Mouse (Mus musculus) limb, embryonic 14.5 days (tissue): ENCODE data around the gene Smim13. TPM values are rescaled to one million over a fixed set of nuclear protein-coding genes. Genes with fewer than 3 reads are reported as not detected.

Experiments used
- ATAC-seq: fragments of 200-750 bp; cut with Nextera tagmentation; 2 replicates; pipeline ENCODE4 v1.8.0; 2017; ENCODE audit warnings: low read depth, moderate number of reproducible peaks, moderate TSS enrichment; ENCODE audit not compliant: low FRiP score
- DNase-seq: peaks from one replicate; pipeline ENCODE4 v3.0.0-alpha.2; 2015; ENCODE audit warnings: low spot score
- H3K27ac ChIP-seq: fragments of 300-500 bp; sonication (generic); replicated peaks from 2 replicates; pipeline ENCODE4 v1.5.1; 2014; ENCODE audit warnings: low read depth, mild to moderate bottlenecking, low read length, moderate library complexity, mixed read lengths
- H3K27me3 ChIP-seq: fragments of 300-500 bp; sonication (generic); 2 replicates; pipeline ENCODE4 v1.6.1; 2014; ENCODE audit warnings: low read length, mixed read lengths; ENCODE audit not compliant: control insufficient read depth, insufficient read depth
- H3K36me3 ChIP-seq: fragments of 300-500 bp; sonication (generic); 2 replicates; pipeline ENCODE4 v1.6.1; 2014; ENCODE audit warnings: mild to moderate bottlenecking, low read length, moderate library complexity, mixed read lengths; ENCODE audit not compliant: control insufficient read depth, insufficient read depth
- H3K4me1 ChIP-seq: fragments of 300-500 bp; sonication (generic); 2 replicates; pipeline ENCODE4 v1.6.1; 2014; ENCODE audit warnings: antibody characterized with exemption, low read length, mixed read lengths; ENCODE audit not compliant: control insufficient read depth, insufficient read depth
- H3K4me2 ChIP-seq: fragments of 300-500 bp; sonication (generic); replicated peaks from 2 replicates; pipeline ENCODE4 v1.6.1; 2014; ENCODE audit warnings: low read depth, mild to moderate bottlenecking, low read length, moderate library complexity; ENCODE audit not compliant: severe bottlenecking
- H3K4me3 ChIP-seq: fragments of 300-500 bp; sonication (generic); replicated peaks from 2 replicates; pipeline ENCODE4 v1.5.1; 2014; ENCODE audit warnings: low read length
- H3K9ac ChIP-seq: fragments of 300-500 bp; sonication (generic); 2 replicates; pipeline ENCODE4 v1.6.1; 2014; ENCODE audit warnings: mild to moderate bottlenecking, low read depth, low read length, moderate library complexity; ENCODE audit not compliant: severe bottlenecking
- H3K9me3 ChIP-seq: fragments of 300-500 bp; sonication (generic); 2 replicates; pipeline ENCODE4 v1.6.1; 2016; ENCODE audit warnings: low read length; ENCODE audit not compliant: control insufficient read depth
- POLR2A ChIP-seq: fragments of 200-500 bp; IDR thresholded peaks from 2 replicates; pipeline ENCODE4 v1.8.0; 2012; ENCODE audit warnings: inconsistent platforms, mild to moderate bottlenecking, moderate library complexity, borderline replicate concordance; ENCODE audit not compliant: insufficient read depth, insufficient read length; ENCODE audit errors: extremely low read depth
- WGBS: fragments of 180-500 bp; shearing (Covaris S2); extraction: QIAGEN DNeasy Blood & Tissue Kit; methylation state at CpG from one replicate; pipeline ENCODE4 v1.1.7; 2014; 5-methylcytosine and 5-hydroxymethylcytosine counted together
- polyA plus RNA-seq, 2 experiments: library from polyadenylated mRNA; depleted of rRNA in 1 of 2; stranded (reverse) in 1 of 2; unstranded in 1 of 2; fragments of >200 nt; fragmentation: Nextera tagmentation in 1 of 2; extraction: Ambion mirVana in 1 of 2; gene quantifications; 2 replicates each; pipeline versions ENCODE4 v1.2.1 to v1.2.3; 2012 to 2014

Gene Smim13
- polyA plus RNA-seq, 2 experiments, result 12.3 to 15.8 TPM

GRCm38 (mm10) chr13:41219056-41219455, 30.6 kb upstream of the Smim13 start:
- 48% methylated on average over 1 of the region's 1 CpGs for WGBS
- Histone ChIP-seq H3K4me3 (no peak overlapping the region), H3K4me2 (peak overlapping the region; percentile 66; the same call in 1 of the 2 replicates), H3K9me3 (peaks cover 11% of the 10 kb centered on the region; the same call in 1 of the 2 replicates), H3K27ac (no peak overlapping the region), H3K9ac (no peak overlapping the region), H3K36me3 (no peaks in the 10 kb centered on the region), H3K4me1 (no peaks in the 10 kb centered on the region), H3K27me3 (no peaks in the 10 kb centered on the region)
- no peak for TF ChIP-seq POLR2A
- ATAC-seq (no peak), DNase-seq (no peak)

DNA sequence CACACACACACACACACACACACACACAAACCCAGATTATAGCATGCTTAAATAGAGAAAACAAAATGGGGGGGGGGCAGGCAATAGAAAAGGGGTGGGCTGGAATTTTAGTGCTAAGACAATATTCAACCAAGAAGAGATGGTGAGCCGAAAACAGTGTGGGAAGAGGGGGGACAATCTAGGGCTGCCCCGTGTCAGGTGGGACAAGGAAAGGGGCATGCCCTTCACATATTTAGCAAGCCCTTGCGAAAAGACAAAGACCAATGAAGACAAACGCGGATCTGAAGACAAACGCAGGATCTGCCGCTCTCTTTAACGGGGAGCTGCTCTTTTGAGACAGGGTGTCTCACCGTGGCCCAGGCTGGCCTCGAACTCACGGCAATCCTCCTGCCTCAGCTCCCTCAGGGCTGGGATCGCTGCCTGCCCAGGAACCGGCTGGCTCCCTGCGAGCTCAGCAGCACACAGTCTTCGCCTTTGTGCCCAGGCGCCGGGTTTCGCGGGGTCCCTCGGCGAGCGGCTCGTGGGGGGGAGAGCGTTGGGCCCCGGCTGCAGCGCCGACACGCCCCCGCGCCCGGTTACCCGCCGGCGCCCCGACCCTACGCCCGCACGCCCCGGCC, 29.8 kb upstream of the Smim13 start:
- no peak for DNase-seq
- Histone ChIP-seq H3K4me1 (no peaks in the 10 kb centered on the region), H3K4me3 (peak overlapping the region; percentile 58), H3K27me3 (no peaks in the 10 kb centered on the region), H3K9me3 (peaks cover 11% of the 10 kb centered on the region; the same call in 1 of the 2 replicates), H3K27ac (no peak overlapping the region), H3K9ac (peak overlapping the region; percentile 60), H3K36me3 (no peaks in the 10 kb centered on the region), H3K4me2 (peak overlapping the region; percentile 66)
- no peak for TF ChIP-seq POLR2A
- no peak for ATAC-seq
- WGBS, result 5% methylated on average over 19 of the region's 39 CpGs

- Histone ChIP-seq H3K9ac (peak within 1 kb of the TSS; percentile 60), H3K27me3 (no peaks in the 10 kb centered on the region), H3K4me2 (peak within 1 kb of the TSS; percentile 66), H3K27ac (no peak within 1 kb of the TSS), H3K36me3 (no peaks in the 10 kb centered on the region), H3K4me1 (no peaks in the 10 kb centered on the region), H3K9me3 (peaks cover 11% of the 10 kb centered on the region; the same call in 1 of the 2 replicates), H3K4me3 (peak within 1 kb of the TSS; percentile 58)
- no peak for TF ChIP-seq POLR2A
- ATAC-seq, result peak; percentile 96
- DNase-seq, result peak; percentile 82
- WGBS, result 2% methylated on average over 39 of the region's 77 CpGs
Measured at GRCm38 (mm10) chr13:41220304-41220834, 29.3 kb upstream of the Smim13 start, which contains the start of gene Elovl2. TSS of gene Elovl2 (minus strand) at chr13:41220405.

- DNase-seq (no peak), ATAC-seq (no peak)
- H3K9ac ChIP-seq, result no peak overlapping the region
- peaks cover under 1% of the 10 kb centered on the region; the same call in 1 of the 2 replicates for H3K9me3 ChIP-seq
- WGBS, result 86% methylated on average over 5 of the region's 5 CpGs
- no peak for TF ChIP-seq POLR2A
- H3K4me2 ChIP-seq, result no peak overlapping the region
- H3K27ac ChIP-seq, result no peak overlapping the region
- no peaks in the 10 kb centered on the region for H3K27me3 ChIP-seq
- H3K36me3 ChIP-seq, result no peaks in the 10 kb centered on the region
- H3K4me1 ChIP-seq, result no peaks in the 10 kb centered on the region
- H3K4me3 ChIP-seq, result no peak overlapping the region
Measured at GRCm38 (mm10) chr13:41226513-41226912, 23.1 kb upstream of the Smim13 start.

GRCm38 (mm10) chr13:41228060-41228459, 21.6 kb upstream of the Smim13 start:
- H3K9ac ChIP-seq, result no peak overlapping the region
- no peaks in the 10 kb centered on the region for H3K36me3 ChIP-seq
- no peaks in the 10 kb centered on the region for H3K27me3 ChIP-seq
- ATAC-seq (no peak), DNase-seq (no peak)
- no peak overlapping the region for H3K4me2 ChIP-seq
- no peak overlapping the region for H3K27ac ChIP-seq
- H3K4me1 ChIP-seq, result no peaks in the 10 kb centered on the region
- 85% methylated on average over 5 of the region's 5 CpGs for WGBS
- H3K9me3 ChIP-seq, result no peaks in the 10 kb centered on the region
- TF ChIP-seq POLR2A, result no peak
- no peak overlapping the region for H3K4me3 ChIP-seq

DNA sequence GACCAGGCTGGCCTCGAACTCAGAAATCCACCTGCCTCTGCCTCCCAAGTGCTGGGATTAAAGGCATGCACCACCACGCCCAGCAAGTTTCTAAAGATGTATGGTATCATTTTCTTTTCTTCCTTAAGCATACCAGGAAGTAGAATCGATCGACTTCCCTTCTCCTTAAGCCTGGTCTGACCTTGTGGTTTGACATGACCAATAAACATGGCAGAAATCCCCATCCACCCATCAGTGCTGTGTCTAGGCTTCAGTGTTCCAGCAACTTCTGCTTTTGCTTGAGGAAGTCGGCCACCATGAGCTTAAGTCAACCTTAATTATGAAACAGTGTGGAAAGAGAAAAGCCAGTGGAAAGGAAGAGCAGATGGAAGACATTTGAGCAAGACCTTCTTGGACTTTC, 19.4 kb upstream of the Smim13 start:
- Histone ChIP-seq H3K9me3 (no peaks in the 10 kb centered on the region), H3K4me1 (no peaks in the 10 kb centered on the region), H3K4me2 (no peak overlapping the region), H3K27ac (no peak overlapping the region), H3K9ac (no peak overlapping the region), H3K27me3 (no peaks in the 10 kb centered on the region), H3K4me3 (no peak overlapping the region), H3K36me3 (no peaks in the 10 kb centered on the region)
- WGBS, result 86% methylated on average over 5 of the region's 5 CpGs
- no peak for DNase-seq
- no peak for ATAC-seq
- TF ChIP-seq POLR2A, result no peak
